Mouse (Mus musculus) retina, postnatal 1 day (tissue): ENCODE results near the gene Nr6a1.

ENCODE experiments used
- DNase-seq: peaks from one replicate; pipeline ENCODE4 v3.0.0-alpha.2; 2012

Gene Nr6a1

DNA sequence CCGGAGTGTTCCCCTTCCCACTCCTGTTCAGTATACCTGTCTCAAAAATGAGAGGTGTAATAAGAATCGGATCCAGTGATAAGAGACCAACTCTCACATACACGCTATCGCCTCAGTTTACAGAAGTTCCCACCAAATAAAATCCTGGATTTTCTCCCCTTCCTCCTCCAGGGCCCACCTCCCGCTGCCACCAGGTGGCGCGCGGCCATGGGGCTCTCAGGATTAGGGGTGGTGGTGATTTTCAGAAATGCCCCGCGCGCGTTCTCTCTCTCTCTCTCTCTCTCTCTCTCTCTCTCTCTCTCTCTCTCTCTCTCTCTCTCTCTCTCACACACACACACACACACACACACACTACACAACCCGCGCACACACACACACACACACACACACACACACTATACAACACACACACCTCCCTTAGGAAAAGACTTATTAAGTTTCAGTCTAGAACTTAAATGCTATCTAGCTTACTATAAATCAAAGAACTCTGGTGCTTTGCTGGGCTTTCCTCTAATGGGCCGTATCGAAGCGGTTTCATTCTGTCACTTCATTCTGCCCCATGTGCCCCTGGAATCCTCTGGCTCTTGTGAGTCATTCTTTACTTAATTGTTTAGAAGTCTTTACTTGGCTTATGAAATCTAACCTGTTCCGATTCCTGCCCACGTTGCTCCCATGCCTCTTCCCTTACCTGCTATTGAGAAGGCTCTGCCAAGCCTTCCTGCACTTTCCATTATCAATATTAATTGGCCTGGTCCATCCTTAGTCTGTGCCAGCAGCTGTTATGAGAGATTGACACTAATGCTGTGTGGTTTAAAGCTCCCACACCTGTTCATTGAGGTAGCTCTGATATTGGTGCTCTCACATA lies at the start of gene Nr6a1:
Nr6a1 (minus strand) TSS at position 574 of the 865 bp plus-strand sequence.
- peak; percentile 83 for DNase-seq

DNA sequence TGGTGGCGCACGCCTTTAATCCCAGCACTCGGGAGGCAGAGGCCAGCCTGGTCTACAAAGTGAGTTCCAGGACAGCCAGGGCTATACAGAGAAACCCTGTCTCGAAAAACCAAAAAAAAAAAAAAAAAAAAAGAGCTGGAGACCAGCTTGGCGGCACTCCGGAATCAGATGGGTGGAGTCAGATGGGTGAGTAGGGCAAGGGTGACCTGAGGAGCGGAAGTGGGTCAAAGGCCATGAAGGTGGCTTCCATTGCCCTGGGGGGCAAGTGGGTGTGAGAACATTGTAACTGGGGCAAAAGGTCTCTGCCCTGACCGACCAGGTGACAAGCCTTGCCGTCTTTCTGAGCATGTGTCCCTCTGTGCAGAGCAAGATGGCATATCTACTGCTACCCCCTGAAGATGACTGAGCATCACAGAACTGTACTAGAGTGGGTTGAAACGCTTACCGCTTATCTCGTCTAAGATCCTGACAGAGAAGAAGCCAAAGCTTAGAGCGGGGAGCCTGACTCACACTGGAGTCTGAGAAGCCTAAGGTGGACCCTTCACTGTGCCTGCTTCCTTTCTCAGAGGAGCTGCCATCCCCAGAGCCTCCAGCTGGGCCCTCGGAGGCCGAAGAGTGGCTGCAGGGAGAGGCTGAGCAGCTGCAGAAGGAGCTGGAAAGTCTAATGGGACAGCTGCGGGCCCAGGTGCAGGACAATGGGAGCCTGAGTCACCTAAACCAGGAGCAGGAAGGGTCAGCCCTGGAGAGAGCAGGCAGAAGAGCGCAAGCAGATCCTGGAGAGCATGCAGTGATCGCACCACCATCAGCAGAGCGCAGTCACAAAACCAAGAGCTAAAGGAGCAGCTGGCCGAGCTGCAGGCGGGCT lies 48.7 kb upstream of the Nr6a1 start:
- DNase-seq: no peak

DNA sequence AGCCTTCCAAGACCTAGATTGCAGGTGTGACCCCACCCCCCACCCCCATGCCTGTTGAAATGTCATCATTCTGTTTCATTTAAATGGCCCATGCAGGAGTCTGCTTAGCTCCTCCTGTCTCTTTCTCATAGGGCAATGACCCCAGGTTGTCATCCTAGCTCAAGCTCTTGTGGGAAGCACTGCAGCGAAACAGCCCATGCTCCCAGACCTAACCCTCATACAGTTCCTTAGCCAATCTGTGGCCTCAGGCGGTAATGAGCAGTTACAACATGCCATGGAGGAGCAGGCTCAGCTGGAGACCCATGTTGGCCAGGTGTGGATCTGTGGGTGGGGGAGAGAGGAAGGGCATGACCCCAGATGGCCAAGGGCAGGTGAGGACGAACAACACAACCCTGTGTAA lies 47.7 kb upstream of the Nr6a1 start:
- DNase-seq: no peak

DNA sequence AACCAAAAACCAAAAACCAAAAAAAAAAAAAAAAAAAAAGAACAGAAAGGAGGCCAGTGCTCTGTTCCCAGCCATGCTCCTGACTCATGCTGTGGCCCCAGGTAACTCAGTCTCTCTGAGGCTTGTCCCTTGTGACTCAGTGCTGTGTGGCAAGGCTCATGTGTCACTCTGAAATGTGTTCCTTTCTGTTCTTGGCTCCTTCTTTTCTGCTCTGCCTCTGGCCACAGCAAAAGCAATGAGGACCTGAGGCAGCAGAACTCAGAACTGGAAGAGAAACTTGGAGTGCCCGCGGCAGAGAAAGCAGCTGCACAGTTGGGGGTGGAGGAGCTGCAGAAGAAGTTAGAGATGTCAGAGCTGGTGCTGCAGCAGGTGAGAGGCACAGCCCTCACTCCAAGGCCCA lies 46.7 kb upstream of the Nr6a1 start:
- no peak for DNase-seq

DNA sequence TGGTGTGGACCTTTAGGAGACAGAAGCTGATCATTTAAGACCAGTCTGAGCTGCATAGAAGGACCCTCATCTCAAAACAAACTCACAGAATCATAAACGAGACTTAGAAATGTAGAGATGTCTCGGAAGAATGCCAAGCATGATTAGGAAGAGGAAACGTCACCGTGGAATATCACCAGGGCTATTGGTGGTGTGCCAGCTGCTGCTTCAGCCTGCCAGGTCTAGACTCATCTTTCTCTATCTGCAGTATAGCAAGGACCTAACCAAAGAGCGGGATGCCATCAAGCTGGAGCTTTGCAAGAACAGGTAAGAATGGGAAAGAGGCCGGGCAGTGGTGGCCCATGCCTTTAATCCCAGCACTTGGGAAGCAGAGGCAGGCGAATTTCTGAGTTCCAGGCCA lies 46.2 kb upstream of the Nr6a1 start:
- DNase-seq: no peak

DNA sequence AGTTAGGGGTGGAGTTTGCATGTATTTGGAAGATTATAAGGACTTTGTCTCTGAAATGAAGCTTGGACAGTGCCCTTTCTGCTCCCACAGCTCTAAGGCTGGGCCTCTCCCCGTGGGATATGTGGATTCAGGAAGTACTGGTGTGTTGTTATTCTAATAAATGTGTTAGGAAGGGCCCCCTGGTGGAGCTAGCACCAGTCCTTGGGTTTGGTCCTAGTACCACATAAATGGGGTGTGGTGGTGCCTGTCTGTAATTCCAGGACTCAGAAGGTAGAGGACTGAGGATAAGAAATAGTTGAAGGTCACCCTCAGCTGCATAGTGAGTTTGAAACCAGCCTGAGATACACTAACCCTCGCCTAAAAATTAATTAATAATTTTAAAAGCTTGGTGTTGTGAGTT lies 45.7 kb upstream of the Nr6a1 start:
- no peak for DNase-seq

DNA sequence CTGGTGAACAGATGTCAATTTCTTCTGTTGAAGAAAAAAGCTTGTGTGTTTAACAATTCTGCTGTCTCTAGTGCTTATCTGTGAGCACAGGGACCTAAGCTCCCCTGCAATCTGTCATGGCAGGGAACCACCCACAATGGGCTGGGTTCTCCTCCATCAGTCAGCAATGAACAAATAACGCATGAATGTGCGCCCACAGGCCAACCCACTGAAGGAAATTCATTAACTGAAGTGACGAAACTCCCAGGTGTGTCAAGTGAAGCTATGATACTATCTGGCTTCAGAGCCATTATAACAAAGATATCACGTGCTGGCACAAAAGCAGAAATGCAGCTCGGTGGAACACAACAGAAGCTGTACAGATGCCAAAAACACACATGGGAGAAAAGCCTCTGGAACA lies 42.6 kb upstream of the Nr6a1 start:
- DNase-seq: no peak

DNA sequence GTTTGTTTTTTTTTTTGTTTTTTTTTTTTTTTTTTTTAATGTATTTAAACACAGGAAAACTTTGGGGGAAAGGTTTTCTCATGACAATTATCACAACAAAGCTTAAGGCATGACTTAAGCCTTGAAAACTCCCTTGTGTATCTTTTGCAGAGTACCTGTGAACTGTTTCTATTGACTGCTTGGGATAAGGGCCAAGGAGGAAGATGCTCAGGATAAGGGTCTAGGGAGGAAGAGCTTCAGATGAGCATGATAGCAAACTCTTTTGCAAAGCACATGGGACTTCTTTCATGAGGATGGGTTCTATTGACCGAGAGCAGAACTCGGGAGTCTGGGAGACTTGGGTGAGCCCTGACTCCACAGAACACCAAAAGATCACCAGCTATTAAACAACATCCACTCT lies 42.2 kb upstream of the Nr6a1 start:
- no peak for DNase-seq

DNA sequence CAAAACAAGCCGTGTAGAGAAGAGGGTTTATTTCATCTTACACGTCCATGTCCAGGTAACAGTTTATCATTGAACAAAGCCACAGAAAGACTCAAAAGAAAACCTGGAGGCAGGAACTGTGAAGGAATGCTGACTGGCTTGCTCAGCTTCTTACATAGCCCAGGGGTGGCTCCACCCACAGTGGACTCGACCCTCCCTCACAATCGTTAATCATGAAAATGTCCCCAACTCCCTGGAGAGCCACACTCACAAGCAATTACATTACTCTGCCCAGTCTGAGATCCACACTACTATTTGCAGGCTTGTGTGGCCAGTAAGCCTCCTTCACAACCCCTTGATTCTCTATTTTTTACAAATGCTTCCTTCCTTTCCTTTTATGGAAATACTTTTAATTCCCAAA lies 36.7 kb upstream of the Nr6a1 start:
- DNase-seq: no peak

DNA sequence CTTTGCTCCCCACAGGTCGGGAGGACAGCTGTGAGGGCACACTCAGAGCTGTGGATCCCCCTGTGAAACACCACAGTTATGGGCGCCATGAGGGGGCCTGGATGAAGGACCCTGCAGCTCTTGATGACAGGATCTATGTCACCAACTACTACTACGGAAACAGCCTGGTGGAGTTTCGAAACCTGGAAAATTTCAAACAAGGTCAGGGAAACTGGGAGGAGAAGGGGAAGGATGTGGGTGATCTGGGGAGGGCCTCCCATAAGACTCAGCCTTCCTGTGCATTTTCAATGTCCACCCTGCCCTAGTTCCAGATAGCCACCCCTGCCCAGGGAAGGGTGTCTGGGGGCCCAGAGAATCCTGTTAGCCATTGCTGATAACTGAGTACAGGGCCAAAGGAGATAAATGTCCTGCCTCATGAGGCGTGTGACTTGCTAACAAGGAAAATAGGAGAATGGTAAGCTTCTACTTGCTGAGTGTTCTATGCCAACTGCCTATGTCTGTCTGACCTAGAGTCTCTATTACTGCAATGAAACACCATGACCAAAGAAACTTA lies 30.3 kb upstream of the Nr6a1 start:
- DNase-seq: no peak

DNA sequence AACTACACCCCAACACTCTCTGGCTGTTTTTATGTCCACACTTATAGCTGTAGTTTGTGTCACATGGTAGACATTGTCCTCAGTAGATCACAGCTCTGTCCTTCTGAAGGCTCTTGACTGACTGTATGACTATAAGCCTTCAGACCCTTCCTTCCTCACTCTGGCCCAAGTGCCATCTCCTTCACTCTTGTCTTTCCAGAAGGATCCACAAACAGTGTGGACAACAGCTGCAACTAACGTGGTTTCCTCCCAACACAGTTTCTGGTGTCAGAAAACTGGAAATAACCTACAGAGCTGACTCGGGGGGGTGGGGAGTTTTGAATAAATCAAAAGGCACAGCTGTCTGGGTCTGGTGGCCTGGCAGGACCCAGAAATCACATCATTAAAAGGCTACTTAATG lies 28.6 kb upstream of the Nr6a1 start:
- no peak for DNase-seq

DNA sequence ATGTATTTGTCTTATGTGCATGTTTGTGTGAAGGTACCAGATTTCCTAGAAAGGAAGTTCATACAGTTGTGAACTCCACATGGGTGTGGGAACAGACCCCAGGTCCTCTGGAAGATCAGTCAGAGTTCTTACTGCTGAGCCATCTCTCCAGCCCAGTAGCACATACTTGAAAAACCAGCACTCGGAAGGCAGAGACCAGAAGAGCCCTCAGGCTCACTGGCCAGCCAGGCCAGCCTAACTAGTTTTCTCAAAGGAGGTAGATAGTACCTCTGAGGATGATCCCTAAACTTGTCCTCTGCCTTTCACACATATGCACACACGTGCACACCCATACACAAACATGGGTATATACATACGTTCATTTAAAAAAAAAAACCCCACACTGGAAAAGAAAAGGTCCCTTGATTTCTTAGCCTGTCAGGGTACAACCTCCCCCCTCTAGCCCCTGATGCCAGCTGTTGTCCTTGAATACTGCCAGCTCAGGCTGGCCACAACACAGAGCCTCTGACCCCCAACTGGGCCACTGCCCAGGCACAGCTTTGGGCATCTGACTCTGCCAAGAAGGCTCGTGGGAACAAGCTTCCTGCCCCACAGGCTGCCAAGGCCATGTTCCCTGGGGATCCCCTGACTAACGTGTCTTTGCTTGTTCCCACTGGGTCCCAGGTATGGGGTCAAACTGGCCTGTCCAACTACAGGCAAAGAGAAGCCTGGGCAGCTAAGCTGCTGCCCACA lies 25.8 kb upstream of the Nr6a1 start:
- DNase-seq: no peak

DNA sequence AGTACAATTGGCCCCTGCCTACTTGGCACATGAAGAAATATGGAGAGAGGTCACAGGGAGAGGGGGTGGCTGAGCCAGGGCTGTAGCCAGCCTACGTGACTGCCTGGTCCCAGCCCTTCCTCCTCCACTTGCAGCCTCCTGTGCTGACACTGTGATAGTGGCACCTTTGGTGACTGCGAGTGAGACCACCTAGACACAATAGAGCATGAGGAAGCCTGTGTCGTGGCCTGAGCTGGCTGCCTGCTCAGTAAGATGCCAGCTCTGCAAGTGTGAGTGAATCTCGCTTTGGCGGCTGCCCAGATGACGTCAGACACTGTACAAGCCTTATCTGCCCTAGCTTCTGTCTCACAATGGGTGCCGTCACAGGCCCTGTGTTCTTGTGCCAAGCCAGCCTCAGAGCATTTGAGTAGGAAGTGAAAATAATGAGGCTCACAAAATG lies 22.8 kb upstream of the Nr6a1 start:
- peak; percentile 30 for DNase-seq

DNA sequence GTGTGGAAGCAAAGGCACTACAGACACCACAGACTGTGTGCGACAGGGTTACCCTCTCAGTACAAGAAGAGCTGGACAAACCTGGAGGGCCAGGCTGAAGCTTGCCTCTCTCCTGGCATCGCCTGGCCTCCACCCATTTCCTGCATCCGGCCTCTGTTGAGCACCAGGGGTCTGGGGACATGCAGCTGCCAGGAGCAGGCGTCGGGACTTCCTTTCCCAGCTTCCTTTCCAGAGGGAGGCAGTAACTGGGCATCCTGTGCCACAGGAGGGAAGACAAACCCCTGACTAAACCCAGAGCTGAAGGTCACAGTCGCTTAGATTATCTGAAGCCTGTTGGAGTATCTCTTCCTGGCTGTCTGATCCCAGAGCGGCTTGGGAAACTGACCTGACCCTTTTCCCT lies 20.1 kb upstream of the Nr6a1 start:
- DNase-seq: no peak

DNA sequence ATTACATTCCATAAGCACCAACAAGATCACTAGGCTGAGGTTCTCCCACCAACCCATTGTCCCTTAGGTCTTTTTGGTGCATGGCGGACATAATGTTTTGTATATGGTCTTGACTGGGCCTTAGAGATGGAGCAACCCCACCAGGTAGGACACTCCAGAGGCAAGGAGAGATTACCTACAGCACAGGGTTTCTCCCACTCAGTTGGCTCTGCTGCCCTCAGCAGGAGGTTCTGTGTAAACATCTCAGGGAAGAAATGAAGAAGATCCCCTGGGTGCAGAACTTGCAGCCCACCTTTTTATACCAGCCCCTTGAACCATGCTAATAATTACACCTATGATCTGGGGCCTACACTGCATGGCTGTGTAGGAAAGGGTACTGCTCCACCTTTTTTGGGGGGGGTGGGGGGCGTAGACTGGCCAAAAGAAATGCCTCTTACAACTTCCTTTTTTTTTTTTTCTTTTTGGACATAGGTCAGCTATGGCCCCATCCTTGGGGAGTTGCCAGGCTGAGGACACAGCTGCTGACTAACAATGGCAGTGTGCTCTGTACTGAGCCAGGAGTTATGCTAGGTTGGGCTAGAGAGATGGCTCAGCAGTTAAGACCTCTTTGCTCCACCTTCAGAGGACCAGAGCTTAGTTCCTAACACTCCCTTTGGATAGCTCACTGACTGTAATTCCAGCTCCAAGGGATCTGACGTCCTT lies 17.1 kb upstream of the Nr6a1 start:
- DNase-seq: no peak

DNA sequence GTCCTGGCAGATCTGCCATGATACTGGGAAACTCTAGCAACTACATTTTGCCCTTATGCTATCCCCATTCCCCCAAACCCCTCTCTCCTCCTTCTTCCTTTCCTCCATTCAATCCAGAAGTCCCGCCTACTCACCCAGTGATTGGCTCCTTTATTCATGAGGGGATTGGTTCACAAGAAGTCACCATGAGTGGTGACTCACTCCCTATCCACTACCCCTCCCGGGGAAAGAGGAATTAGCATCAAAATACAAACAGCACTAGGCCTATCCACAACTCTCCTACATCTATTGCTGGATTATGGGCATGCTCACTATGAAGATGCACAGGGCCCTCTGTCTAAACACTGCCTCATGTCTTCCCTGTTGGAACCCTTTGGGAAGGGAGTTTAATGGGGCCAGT lies 16.5 kb upstream of the Nr6a1 start:
- no peak for DNase-seq

DNA sequence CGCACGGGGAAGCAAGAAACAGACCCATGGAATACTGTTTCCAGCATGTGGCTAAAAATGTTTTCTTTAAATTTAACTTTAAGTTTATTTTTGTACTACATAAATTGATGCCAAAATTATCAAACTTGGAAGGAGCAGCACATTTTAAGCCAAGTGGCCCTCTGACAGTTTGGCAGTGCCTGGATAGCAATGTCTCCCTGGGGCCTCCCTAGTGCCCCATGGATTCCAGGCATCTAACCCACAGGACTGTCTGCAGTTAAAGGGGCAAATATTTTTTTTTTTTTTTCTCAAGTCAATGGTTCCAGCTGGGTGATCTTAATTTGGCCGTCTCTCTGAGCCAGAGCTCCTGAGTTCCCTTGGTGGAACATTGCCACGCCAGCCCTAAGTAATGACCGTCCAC lies 15.7 kb upstream of the Nr6a1 start:
- no peak for DNase-seq

DNA sequence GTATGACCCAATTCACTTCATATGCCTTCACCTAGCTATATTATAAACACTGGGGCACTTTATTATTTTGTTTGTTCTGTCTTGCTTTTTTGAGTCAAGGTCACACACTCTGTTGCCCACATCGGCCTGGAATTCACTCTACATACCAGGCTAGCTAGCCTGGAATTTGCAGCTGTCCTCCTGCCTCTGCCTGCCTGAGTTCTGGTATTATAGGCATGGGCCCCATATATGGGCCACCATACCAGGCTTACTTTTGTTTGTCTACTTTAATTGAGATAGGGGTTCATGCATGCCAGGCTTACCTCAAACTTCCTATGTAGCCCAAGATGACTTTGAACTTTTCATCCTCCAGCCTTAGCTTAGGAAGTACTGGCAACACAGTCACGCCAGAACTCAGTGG lies 14.4 kb upstream of the Nr6a1 start:
- DNase-seq: no peak

DNA sequence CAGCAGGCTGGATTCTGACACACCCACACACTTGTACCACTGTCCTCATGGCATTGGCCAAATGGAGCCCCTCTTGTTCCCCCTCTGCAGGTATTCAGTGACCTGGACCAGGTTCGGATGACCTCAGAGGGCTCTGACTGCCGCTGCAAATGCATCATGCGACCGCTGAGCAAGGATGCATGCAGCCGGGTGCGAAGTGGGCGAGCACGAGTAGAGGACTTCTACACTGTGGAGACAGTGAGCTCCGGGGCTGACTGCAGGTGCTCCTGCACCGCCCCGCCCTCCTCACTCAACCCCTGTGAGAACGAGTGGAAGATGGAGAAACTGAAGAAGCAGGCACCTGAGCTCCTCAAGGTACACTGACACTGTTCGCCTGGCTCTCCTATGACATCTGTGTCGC lies 13.9 kb upstream of the Nr6a1 start:
- DNase-seq: no peak

DNA sequence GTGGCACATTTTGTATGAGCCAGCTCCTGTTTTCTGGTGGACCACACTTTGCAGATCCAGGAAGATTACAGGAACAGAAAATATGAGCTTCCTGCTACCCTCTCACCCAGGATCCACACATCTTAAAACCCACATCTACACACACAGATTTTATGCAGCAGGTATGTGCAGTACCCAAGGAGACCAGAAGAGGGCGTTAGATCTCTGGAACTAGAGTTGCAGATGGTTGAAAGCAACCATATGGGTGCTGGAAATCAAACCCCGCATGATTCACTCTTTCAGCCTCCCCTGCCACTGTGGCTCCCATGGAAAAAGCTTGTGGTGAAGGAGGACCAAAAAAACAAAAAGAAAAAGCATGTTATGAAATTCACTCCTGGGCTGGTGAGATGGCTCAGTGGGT lies 11.6 kb upstream of the Nr6a1 start:
- DNase-seq: no peak

DNA sequence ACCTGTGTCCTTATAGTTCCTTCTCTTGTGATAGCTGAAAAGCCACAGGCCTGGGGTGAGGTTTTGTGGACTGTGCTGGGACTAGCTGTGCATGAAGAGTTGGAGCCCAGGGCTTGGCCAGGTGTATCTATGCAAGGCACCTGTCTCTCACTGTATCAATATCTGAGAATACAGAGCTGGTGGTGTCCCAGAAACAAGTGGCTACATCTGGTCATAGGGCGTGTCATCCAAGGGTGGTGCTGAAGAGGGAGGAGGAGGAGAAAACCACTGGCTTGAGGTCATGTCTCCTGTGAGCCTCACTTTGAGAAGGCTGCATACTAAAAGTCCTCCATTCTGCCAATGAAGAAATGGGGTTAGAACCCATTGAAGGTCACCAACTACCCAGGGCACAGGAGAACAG lies 10.5 kb upstream of the Nr6a1 start:
- no peak for DNase-seq

DNA sequence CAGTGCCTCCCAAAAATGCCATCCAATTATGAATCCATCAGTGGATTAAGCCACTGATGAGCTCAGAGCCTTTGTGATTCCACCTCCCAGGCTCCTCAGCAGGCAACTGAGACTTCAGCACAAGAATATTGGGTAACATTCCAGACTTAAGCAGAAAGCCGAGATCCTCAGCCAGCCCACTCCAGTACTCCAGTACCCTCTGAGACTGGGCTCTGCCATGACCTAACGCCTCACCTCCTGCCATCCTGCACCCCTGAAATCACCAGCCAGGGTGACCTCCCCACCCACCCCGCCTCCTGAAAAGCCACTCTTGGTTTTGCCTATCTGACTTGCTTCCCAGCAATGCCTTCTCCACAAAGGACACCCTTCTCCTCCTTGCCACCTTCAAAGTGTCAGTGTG lies 9.9 kb upstream of the Nr6a1 start:
- DNase-seq: no peak
